Mouse (Mus musculus) forebrain, embryonic 13.5 days (tissue): ENCODE measurements at regions not wholly inside any gene's neighbourhood (a gene's known extent, or its start where the extent isn't known, plus 50 kb on each side); places are given as distances from the start of the nearest gene placed in this dataset.

Experiments used
- ATAC-seq: fragments of 200-750 bp; cut with Nextera tagmentation; 2 replicates; pipeline ENCODE4 v1.8.0; 2017
- H3K27ac ChIP-seq: fragments of 300-500 bp; sonication (generic); 2 replicates; pipeline ENCODE4 v1.5.1; 2015; ENCODE audit warnings: inconsistent platforms, mild to moderate bottlenecking, moderate library complexity
- H3K27me3 ChIP-seq: fragments of 300-500 bp; sonication (generic); 2 replicates; pipeline ENCODE4 v1.6.1; 2015; ENCODE audit warnings: mild to moderate bottlenecking, inconsistent platforms
- H3K36me3 ChIP-seq: fragments of 300-500 bp; sonication (generic); 2 replicates; pipeline ENCODE4 v1.6.1; 2015; ENCODE audit warnings: mild to moderate bottlenecking, inconsistent platforms; ENCODE audit not compliant: poor library complexity, severe bottlenecking
- H3K4me1 ChIP-seq: fragments of 300-500 bp; sonication (generic); 2 replicates; pipeline ENCODE4 v1.6.1; 2015; ENCODE audit warnings: inconsistent platforms
- H3K4me2 ChIP-seq: fragments of 300-500 bp; sonication (generic); 2 replicates; pipeline ENCODE4 v1.6.1; 2015; ENCODE audit warnings: inconsistent platforms, mild to moderate bottlenecking, moderate library complexity
- H3K4me3 ChIP-seq: fragments of 300-500 bp; sonication (generic); 2 replicates; pipeline ENCODE4 v1.5.1; 2015; ENCODE audit warnings: mild to moderate bottlenecking, inconsistent platforms
- H3K9ac ChIP-seq: fragments of 300-500 bp; sonication (generic); 2 replicates; pipeline ENCODE4 v1.6.1; 2015; ENCODE audit warnings: mild to moderate bottlenecking, inconsistent platforms
- H3K9me3 ChIP-seq: fragments of 300-500 bp; sonication (generic); replicated peaks from 2 replicates; pipeline ENCODE4 v1.6.1; 2016; ENCODE audit warnings: inconsistent platforms
- WGBS: fragments of 180-500 bp; shearing (Covaris S2); methylation state at CpG from one replicate; pipeline ENCODE4 v1.1.7; 2015; 5-methylcytosine and 5-hydroxymethylcytosine counted together

DNA sequence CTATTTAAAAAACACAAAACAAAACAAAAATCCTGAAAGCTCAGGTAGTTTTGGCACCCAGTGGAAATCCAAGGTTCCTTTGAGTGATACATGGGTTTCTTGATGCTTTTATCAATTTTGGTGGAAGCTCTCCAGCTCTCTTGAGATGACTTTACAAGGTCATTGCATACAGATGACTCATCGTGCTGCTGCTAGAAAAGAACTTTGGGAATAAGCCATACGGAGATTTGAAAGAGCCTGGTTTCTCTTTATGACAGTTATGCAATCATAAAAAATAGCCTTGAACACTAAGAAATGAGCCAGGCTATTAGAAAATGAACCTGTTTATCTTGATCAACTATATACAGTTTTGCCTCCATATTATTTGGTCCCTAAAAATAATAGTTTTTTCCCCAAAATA lies 362.0 kb downstream of the Plk2 start:
- Histone ChIP-seq H3K27me3 (no peaks in the 10 kb centered on the region), H3K9me3 (no peaks in the 10 kb centered on the region), H3K4me1 (no peaks in the 10 kb centered on the region), H3K27ac (no peak overlapping the region), H3K4me2 (no peak overlapping the region), H3K9ac (no peak overlapping the region), H3K36me3 (no peaks in the 10 kb centered on the region), H3K4me3 (no peak overlapping the region)
- WGBS, result 97% methylated on average over 2 of the region's 2 CpGs
- ATAC-seq, result no peak

DNA sequence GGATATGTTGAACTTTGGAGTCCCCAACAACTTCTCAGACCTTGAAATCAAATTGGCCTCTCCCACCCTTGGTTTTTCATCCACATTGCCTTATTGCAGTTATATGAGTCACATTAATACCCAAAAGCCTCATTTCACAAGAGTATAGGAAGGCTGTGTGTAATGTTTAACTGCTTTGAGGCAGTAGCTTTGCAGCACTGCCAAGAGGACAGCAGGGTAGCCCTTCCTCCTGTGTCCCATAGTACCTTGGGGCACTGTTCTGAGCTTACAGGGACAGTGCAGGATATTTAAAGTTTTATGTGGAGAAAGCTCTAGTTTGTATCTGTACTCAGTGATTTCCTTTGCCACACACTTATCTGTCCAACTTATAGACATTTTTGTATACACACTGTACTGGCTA lies 374.4 kb downstream of the Plk2 start:
- no peak overlapping the region for H3K27ac ChIP-seq
- H3K4me3 ChIP-seq, result no peak overlapping the region
- no peaks in the 10 kb centered on the region for H3K36me3 ChIP-seq
- H3K9ac ChIP-seq, result no peak overlapping the region
- H3K27me3 ChIP-seq, result no peaks in the 10 kb centered on the region
- ATAC-seq, result no peak
- no peaks in the 10 kb centered on the region for H3K9me3 ChIP-seq
- H3K4me1 ChIP-seq, result no peaks in the 10 kb centered on the region
- H3K4me2 ChIP-seq, result no peak overlapping the region

DNA sequence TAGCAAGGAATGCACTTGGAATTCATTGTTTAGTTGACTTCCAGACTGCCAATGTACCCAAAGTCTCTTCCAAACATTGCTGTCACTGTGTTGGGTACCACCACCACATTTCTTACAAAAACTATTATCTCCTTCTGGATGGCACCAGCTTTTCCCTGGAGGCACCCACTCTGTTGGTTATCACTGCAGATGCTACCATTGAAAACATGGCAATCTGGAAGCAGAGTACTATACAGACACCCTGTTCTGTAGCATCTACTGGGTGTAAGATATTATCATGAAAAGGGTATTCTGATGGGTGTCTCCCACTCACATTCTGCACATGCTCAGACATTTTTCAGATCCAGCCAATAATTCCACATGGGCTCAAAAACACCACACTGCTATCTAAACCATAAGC lies 380.4 kb downstream of the Plk2 start:
- no peak for ATAC-seq
- H3K9ac ChIP-seq, result no peak overlapping the region
- no peaks in the 10 kb centered on the region for H3K9me3 ChIP-seq
- no peak overlapping the region for H3K4me3 ChIP-seq
- no peaks in the 10 kb centered on the region for H3K4me1 ChIP-seq
- H3K4me2 ChIP-seq, result no peak overlapping the region
- no peak overlapping the region for H3K27ac ChIP-seq
- H3K36me3 ChIP-seq, result no peaks in the 10 kb centered on the region
- no peaks in the 10 kb centered on the region for H3K27me3 ChIP-seq

DNA sequence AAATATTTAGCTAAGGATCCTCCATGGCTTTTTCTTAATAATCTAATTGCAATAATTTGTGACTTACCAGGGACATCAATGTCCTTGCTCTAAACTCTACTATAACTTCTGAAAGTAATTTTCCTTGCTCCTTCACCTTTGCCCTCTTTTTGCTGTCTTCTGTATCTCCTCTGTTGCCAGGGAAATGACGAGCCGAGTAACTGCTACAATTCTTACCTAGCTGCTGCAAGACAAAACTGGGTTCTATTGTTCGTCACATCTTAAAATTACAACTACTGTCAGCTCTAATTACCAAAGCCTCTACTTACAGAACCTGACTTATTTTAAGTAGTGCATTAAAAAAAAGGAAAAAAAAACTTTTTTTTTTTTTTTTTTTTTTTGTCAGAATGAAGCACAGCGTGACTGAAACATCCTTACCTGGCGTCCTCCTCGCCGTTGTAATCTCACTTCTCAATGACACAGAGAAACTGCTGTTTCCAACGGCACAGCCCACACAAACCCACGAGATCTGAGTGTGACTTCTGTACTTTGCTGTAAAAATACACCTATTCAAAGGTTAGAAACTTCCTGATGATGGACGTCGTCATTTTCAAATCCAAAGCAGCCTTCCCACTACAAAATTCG lies 389.4 kb downstream of the Plk2 start:
- Histone ChIP-seq H3K4me2 (no peak overlapping the region), H3K27ac (no peak overlapping the region), H3K4me3 (no peak overlapping the region), H3K9me3 (no peaks in the 10 kb centered on the region), H3K4me1 (no peaks in the 10 kb centered on the region), H3K9ac (no peak overlapping the region), H3K27me3 (no peaks in the 10 kb centered on the region), H3K36me3 (no peaks in the 10 kb centered on the region)
- 82% methylated on average over 12 of the region's 12 CpGs for WGBS
- ATAC-seq, result no peak

DNA sequence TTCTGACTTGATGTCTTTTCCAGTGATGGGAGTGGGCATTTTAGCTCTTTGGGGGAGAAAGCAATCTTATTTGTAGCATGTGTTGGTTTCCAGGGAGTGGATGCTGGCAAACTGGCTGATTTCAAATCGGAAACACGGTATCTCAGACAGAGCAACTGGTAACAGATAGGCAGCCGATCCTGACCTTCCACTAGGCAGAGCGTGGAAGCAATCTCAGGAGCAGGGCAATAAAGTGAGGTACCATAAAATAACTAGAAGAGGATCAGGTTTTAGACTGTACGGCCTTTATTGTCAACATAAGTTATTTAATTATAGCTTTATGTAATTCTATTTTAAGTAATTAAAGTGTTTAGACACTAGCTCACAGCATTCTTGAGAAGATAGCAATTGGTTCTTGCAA lies 390.0 kb downstream of the Plk2 start:
- Histone ChIP-seq H3K4me2 (no peak overlapping the region), H3K36me3 (no peaks in the 10 kb centered on the region), H3K9ac (no peak overlapping the region), H3K27me3 (no peaks in the 10 kb centered on the region), H3K4me1 (no peaks in the 10 kb centered on the region), H3K9me3 (no peaks in the 10 kb centered on the region), H3K4me3 (no peak overlapping the region), H3K27ac (no peak overlapping the region)
- ATAC-seq, result no peak
- 91% methylated on average over 5 of the region's 5 CpGs for WGBS

DNA sequence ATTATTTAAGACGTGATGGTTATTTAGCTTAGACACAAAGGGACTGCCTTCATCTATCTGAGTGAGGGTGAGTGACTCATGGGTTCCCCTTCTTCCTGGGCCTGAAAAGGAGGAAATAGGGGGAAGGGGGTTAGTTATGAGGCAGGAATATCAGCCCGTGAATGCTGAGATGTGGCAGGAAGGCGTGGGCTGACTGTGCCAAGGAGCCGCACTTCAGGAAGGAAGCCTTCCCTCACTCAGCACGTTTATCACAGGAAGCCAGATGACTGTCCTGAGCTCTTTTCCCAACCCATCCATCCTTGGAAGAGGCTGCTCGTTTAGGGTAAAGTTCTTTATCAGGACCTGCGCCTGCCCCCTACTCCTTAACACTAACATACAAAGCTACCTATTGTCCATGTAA lies 403.5 kb downstream of the Plk2 start:
- Histone ChIP-seq H3K36me3 (no peaks in the 10 kb centered on the region), H3K9me3 (no peaks in the 10 kb centered on the region), H3K9ac (no peak overlapping the region), H3K4me1 (no peaks in the 10 kb centered on the region), H3K27me3 (no peaks in the 10 kb centered on the region), H3K27ac (no peak overlapping the region), H3K4me3 (no peak overlapping the region), H3K4me2 (no peak overlapping the region)
- WGBS, result 58% methylated on average over 7 of the region's 7 CpGs
- no peak for ATAC-seq

DNA sequence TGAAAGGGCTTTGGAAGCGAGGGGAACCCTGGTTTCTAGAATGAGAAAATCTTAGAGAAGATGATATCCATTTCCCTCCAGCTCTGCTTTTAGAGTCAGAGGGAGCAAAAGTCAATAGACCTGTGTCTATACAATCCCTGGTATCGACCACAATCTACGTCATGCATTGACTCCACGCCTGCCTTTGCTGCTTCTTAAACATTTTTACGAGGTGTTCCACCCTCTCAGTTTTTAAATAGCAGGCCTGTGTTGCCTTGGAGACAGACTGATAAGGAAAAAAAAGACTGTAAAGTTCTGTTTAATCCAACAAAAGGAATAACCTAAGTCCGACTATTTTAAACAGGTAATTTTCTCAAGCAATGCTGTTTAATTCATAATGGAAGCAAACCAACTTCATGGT lies 408.0 kb downstream of the Plk2 start:
- no peak overlapping the region for H3K4me2 ChIP-seq
- no peak overlapping the region for H3K9ac ChIP-seq
- no peaks in the 10 kb centered on the region for H3K4me1 ChIP-seq
- WGBS, result 85% methylated on average over 6 of the region's 6 CpGs
- no peak overlapping the region for H3K27ac ChIP-seq
- no peak overlapping the region for H3K4me3 ChIP-seq
- H3K36me3 ChIP-seq, result no peaks in the 10 kb centered on the region
- H3K9me3 ChIP-seq, result no peaks in the 10 kb centered on the region
- no peak for ATAC-seq
- H3K27me3 ChIP-seq, result no peaks in the 10 kb centered on the region

DNA sequence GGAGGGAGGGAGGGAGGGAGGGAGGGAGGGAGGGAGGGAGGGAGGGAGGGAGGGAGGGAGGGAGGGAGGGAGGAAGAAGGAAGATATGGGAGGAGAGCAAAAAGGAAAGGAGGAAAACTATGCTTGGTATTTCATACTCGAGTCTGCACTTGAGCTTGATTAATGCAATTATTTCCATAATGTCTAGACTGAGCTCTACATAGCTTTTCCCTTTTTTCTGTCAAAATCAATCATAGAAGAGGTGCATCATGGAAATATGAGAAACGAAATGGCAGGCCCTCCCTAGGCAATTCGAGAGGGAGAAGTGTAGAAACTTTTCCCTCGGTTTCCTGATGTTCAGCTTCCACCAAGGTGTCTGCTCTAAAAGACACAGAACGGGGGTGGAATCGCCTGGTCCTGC lies 417.6 kb downstream of the Plk2 start:
- H3K27me3 ChIP-seq, result no peaks in the 10 kb centered on the region
- no peak overlapping the region for H3K27ac ChIP-seq
- H3K9me3 ChIP-seq, result no peaks in the 10 kb centered on the region
- H3K4me3 ChIP-seq, result no peak overlapping the region
- H3K4me2 ChIP-seq, result no peak overlapping the region
- no peaks in the 10 kb centered on the region for H3K36me3 ChIP-seq
- 0 out of 2 replicates have a peak, but pooled peaks cover 6% of the 10 kb centered on the region for H3K4me1 ChIP-seq
- no peak overlapping the region for H3K9ac ChIP-seq
- ATAC-seq, result no peak
- WGBS, result 77% methylated on average over 6 of the region's 6 CpGs

DNA sequence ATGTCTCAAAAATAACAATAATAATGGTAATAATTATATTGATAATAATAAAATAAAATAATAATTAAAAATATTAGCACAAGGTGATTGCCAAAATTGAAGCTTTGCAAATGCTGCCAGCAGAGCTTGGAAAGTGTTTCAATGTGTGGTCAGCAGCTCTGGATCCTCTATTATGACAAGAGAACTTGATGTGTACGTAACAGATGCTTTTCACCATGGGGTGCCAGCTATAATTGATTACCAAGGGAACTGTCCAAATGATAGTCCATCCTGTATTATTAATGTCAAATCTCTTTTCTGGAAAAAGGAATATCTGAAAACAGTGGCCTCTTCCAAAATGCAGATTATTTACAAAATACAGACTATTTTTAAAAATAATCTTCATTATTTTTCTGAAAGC lies 419.2 kb downstream of the Plk2 start:
- no peaks in the 10 kb centered on the region for H3K9me3 ChIP-seq
- peaks cover 6% of the 10 kb centered on the region; the same call in 1 of the 2 replicates for H3K4me1 ChIP-seq
- H3K9ac ChIP-seq, result no peak overlapping the region
- no peak overlapping the region for H3K4me2 ChIP-seq
- no peaks in the 10 kb centered on the region for H3K27me3 ChIP-seq
- ATAC-seq, result no peak
- no peaks in the 10 kb centered on the region for H3K36me3 ChIP-seq
- H3K27ac ChIP-seq, result no peak overlapping the region
- H3K4me3 ChIP-seq, result no peak overlapping the region
- whole genome bisulfite sequencing, result 74% methylated on average over 1 of the region's 1 CpGs

DNA sequence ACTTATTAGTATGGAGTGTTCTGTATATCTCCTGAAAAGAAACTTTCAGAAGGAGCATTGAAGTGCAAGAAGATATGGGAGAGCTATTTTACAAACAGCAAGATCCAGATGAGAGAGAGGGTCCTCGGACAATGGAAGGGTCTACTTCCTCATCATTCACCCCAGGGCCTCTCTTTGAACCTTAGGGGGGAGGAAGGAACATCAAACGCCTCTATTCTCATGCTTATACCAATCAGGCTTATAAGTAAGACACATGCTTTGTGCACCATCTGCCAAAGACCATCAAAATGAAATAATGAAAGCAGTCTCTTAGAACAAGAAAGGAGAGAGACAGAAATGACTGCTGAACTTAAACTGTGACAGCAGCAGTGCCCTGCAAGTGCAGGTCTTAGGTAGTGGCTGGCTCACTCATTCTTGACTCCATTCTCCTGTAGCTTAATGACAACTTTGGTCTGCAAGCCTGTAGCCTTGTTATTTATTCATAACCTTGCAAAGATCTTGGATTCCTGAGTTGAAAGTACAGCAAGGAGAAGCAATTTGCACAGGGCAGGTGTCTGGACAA lies 424.5 kb downstream of the Plk2 start:
- H3K4me3 ChIP-seq, result no peak overlapping the region
- no peaks in the 10 kb centered on the region for H3K9me3 ChIP-seq
- no peak overlapping the region for H3K9ac ChIP-seq
- H3K27me3 ChIP-seq, result no peaks in the 10 kb centered on the region
- H3K4me1 ChIP-seq, result peaks cover 5% of the 10 kb centered on the region
- no peak overlapping the region for H3K4me2 ChIP-seq
- H3K27ac ChIP-seq, result no peak overlapping the region
- no peaks in the 10 kb centered on the region for H3K36me3 ChIP-seq
- WGBS, result 17% methylated on average over 2 of the region's 2 CpGs
- peak; percentile 56 for ATAC-seq

DNA sequence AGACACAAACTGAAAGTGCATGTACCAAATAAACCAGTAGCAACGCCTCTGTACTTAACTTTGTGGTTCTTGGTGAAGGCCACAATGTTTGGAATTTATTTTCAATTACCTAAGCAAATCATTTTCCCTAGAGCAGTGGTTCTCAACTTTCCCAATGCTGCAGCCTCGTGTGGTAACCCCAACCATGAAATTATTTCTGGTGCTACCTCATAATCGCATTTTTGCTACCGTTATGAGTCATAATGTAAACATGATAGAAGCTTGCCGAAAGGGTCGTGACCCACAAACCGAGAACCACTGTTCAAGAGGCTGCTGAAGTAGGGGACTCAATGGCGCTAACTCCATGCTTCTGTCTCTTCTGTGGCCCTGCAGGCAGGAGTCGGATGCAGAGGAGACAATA lies 429.9 kb upstream of the Actbl2 start:
- no peak overlapping the region for H3K4me2 ChIP-seq
- no peak overlapping the region for H3K4me3 ChIP-seq
- H3K4me1 ChIP-seq, result no peaks in the 10 kb centered on the region
- no peak overlapping the region for H3K9ac ChIP-seq
- H3K9me3 ChIP-seq, result no peaks in the 10 kb centered on the region
- H3K27ac ChIP-seq, result no peak overlapping the region
- no peaks in the 10 kb centered on the region for H3K36me3 ChIP-seq
- WGBS, result 93% methylated on average over 9 of the region's 9 CpGs
- ATAC-seq, result no peak
- no peaks in the 10 kb centered on the region for H3K27me3 ChIP-seq

DNA sequence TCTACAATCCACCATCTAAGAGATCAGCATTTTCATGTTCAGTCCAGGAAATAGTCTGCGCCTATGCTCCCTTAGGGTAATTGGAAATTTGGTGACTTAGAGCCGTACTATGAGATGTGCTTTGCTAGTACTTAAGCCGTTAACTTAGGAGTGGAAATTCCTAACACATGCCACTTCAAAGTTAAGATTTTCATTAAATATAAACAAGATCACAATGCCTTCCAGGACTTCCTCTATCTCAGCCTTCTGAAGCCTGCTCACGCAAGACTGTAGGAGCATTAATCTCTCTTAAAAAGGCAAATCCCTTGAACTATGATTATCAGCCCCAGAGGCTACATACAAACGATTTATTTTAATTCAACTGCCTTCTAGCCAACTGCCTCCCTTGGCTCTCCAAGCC lies 422.4 kb upstream of the Actbl2 start:
- Histone ChIP-seq H3K9me3 (no peaks in the 10 kb centered on the region), H3K36me3 (no peaks in the 10 kb centered on the region), H3K4me2 (no peak overlapping the region), H3K27me3 (no peaks in the 10 kb centered on the region), H3K9ac (no peak overlapping the region), H3K4me1 (no peaks in the 10 kb centered on the region), H3K4me3 (no peak overlapping the region), H3K27ac (no peak overlapping the region)
- WGBS, result 64% methylated on average over 5 of the region's 5 CpGs
- ATAC-seq, result no peak

DNA sequence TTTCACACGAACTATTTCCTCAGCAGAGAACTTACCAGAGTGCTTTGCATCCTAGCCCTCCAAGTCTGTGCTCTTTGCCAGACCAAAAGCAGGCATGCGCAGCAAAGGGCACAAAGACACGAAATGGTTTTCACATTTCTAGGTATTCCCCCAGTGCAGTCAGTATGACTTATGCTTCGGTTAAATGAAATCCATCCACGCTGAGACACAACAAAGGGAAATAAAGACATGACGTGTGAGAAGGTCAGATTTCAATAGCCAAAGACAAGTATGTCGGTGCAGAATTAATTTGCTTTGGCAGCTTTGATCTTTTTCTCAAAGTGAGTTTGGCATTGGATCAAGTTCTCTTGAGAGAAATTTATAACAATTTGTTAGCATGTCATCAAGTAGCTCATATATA lies 417.9 kb upstream of the Actbl2 start:
- WGBS, result 57% methylated on average over 7 of the region's 7 CpGs
- Histone ChIP-seq H3K27me3 (no peaks in the 10 kb centered on the region), H3K9me3 (no peaks in the 10 kb centered on the region), H3K9ac (no peak overlapping the region), H3K27ac (no peak overlapping the region), H3K4me3 (no peak overlapping the region), H3K4me2 (no peak overlapping the region), H3K36me3 (no peaks in the 10 kb centered on the region), H3K4me1 (no peaks in the 10 kb centered on the region)
- ATAC-seq, result no peak
